Mouse (Mus musculus) leukemia stem cell, adult 10-12 weeks (primary cell): ENCODE data around the gene Arpc3. TPM values are rescaled to one million over a fixed set of nuclear protein-coding genes. Genes with fewer than 3 reads are reported as not detected.

ENCODE experiments used
- polyA plus RNA-seq: library from polyadenylated mRNA; stranded (reverse); fragments of >175 nt; gene quantifications from 2 replicates; pipeline ENCODE4 v1.2.3, GENCODE M21; 2012; ENCODE audit warnings: low replicate concordance

Gene Arpc3
- polyA plus RNA-seq: 17.9 and 41.8 TPM in 2 replicates

DNA sequence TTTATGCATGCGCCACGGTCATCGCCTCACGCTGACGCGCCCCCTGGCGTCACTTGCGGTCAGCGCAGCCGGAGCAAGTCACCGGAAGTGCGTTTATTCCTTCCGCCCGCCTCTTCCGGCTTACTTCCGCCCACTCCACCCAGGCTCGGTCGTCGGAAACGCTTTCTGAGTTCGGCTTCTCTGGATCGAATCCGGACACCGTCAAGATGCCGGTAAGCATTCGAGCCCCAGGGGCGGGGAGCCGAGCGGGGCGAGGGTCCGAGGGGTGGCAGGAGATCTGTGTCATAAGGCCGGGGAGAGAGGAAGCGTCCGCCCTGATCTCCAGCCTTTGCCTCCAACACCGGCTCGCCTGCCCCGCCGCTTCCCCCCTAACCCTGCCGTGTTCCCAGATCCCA lies at the start of gene Arpc3:
TSS of gene Arpc3 (plus strand) at position 93 of the 395 bp plus-strand sequence.

DNA sequence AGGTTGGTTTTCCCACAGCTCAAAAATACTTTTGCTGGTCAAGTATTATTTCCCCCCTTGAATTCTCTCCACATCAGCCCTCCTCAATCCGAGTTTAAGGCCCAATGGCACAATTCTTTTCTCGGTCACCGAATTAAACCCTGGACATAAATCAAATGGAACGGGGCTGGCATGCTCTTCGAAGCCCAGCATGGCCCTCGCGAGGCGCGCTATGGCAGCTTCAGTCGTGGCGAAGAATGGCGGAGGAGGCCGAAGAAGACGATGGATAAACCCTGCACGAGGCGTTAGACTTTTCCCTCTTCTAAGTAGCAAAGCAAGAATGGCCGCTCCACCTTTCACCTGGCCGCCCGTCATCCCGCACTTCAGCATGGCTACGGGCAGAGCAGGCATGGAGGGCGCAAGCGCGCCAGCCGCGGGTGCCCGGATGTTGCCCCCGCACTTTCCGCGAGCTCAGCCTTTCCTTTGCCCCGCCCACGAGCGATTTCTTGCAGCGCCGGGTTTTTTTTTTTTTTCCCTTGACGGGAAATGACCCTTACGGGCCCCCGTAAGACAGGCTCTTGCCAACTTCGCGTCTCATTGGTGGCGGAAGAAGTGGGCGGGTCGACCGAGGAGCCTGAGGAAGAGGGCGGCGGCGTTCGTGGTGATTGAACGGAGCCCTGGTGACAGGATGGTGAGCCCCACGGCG lies 37.7 kb upstream of the Arpc3 start, which contains the start of the genes Rad9b and Vps29:
TSS of gene Rad9b (minus strand) at position 427 of the 685 bp plus-strand sequence.
TSS of gene Vps29 (plus strand) at position 563 of the 685 bp plus-strand sequence.

DNA sequence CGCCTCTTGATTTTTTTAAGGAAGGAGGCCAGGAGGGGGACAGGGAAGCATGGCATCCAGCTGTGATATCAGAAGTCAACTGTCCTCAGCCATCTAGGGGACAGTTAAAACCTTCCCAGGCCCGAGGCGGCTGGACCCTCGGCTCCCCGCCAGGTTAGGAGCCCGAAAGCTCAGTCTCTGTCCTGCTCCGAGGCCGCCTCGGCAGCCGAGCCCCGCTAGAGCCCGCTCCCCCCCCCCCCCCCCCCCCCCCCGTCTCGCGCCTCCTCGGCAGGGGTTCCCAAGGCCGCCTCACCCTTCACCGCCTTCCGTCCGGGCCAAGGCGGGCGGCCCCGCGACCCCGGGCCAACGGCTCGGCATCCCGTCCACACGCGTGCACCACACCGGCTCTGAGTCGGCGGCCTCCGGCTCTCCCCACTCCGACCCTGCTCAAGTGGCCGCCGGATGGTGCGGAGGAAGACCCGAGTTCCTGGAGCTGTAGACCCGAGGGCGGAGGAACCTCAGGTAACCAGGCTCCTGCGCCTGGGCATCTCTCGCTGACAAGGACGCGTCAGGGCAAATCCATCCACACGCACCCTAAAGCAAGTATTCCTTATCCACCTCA lies 20.0 kb upstream of the Arpc3 start, which contains the start of gene Gpn3:
TSS of gene Gpn3 (plus strand) at position 286 of the 601 bp plus-strand sequence.

DNA sequence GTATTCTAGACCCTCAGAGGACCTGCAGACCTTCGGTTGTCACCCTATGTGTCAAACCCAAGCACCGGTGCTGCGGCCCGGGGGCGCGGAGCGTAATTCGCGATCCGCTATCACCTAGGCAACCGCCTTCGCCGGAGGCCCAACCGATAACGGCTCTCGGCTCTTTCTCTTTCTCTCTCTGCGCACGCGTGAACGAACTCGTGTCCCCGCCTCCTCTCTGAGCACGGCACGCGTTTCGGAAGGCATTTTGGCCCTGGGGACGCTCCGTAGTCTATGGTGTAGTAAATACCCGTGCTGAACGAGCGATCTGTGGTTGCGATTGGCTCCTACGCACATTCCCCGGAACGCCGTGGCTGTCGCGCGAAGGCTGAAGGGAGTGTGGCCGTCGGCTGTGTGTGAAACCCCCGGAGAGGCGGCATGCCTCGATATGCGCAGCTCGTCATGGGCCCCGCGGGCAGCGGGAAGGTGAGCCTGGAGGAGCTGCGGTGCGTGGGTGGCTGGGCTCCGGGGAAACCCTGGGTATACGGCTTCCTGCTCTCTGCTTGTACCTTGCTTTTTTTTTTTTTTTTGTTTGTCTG lies 19.4 kb upstream of the Arpc3 start, which contains the start of gene Fam216a:
TSS of gene Fam216a (minus strand) at position 173 of the 578 bp plus-strand sequence.

DNA sequence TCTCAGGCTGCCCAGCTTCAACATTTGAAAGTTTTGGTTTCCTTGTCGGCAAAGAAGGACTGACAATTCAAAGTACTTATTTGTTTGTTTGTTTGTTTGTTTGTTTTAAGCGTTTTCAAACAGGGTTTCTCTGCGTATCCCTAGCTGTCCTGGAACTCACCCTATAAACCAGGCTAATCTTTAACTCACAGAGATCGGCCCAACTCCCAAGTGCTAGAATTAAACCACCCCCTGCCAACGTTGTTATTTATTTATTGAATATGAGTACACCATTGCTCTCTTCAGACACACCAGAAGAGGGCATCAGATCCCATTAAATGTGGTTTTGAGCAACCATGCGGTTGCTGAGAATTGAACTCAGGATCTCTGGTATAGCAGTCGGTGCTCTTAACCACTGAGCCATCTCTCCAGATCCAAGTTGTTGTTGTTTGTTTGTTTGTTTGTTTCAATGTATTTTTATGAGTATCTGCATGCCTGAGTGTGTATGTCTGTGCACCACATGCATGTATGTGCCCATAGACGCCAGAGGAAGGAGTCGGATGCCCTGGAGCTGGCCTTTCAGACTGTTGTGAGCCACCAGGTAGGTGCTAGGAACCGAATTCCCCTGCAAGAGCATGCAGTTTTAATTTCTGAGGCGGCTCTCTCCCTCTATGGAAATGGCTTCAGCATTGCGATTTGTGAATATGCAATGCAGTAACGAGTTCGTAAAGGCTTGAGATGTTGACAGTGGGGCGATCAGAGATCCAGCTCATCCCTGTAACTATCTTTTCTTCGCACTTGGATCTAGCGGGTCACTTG lies 29.8 kb downstream of the Arpc3 start, which contains the start of gene Anapc7:
TSS of gene Anapc7 (plus strand) at position 423 of the 798 bp plus-strand sequence.

Other genes with a start within 250 kb of the Arpc3 start
- gene Ppp1cc, start 233.6 kb upstream of the Arpc3 start, polyA plus RNA-seq: 112 and 162 TPM in 2 replicates
- 30.4 and 37.6 TPM in 2 replicates for gene Hvcn1, start 185.1 kb upstream of the Arpc3 start, polyA plus RNA-seq
- 6.6 and 11.7 TPM in 2 replicates for gene Tctn1, start 127.4 kb upstream of the Arpc3 start, polyA plus RNA-seq
- 8.2 and 25.1 TPM in 2 replicates for gene Pptc7, start 107.5 kb upstream of the Arpc3 start, polyA plus RNA-seq
- gene Rad9b, start 37.6 kb upstream of the Arpc3 start, polyA plus RNA-seq: 0.88 and 1.6 TPM in 2 replicates
- gene Vps29, start 37.5 kb upstream of the Arpc3 start, polyA plus RNA-seq: 6.0 and 10.4 TPM in 2 replicates
- gene Gpn3, start 20.0 kb upstream of the Arpc3 start, polyA plus RNA-seq: 21.2 and 28.3 TPM in 2 replicates
- gene Fam216a, start 19.5 kb upstream of the Arpc3 start, polyA plus RNA-seq: 31.5 and 44.2 TPM in 2 replicates
- 7.0 and 12.9 TPM in 2 replicates for gene Anapc7, start 29.8 kb downstream of the Arpc3 start, polyA plus RNA-seq
- gene Atp2a2, start 110.3 kb downstream of the Arpc3 start, polyA plus RNA-seq: 53.8 and 78.0 TPM in 2 replicates
- 0.27 TPM in 1 of 2 replicates, not detected in the other for gene Ift81, start 222.6 kb downstream of the Arpc3 start, polyA plus RNA-seq